Mouse (Mus musculus) heart, embryonic 12.5 days (tissue): ENCODE data around the gene Lrrc45. TPM values are rescaled to one million over a fixed set of nuclear protein-coding genes. Genes with fewer than 3 reads are reported as not detected.

ENCODE experiments used
- ATAC-seq: fragments of 200-750 bp; cut with Nextera tagmentation; 2 replicates; pipeline ENCODE4 v1.8.0; 2017; ENCODE audit warnings: moderate TSS enrichment, moderate library complexity; ENCODE audit not compliant: insufficient number of reproducible peaks, low FRiP score
- H3K27ac ChIP-seq: fragments of 300-500 bp; sonication (generic); 2 replicates; pipeline ENCODE4 v1.5.1; 2016; ENCODE audit warnings: mild to moderate bottlenecking, moderate library complexity; ENCODE audit not compliant: poor library complexity, severe bottlenecking
- H3K27me3 ChIP-seq: fragments of 300-500 bp; sonication (generic); replicated peaks from 2 replicates; pipeline ENCODE4 v1.6.1; 2016; ENCODE audit warnings: mild to moderate bottlenecking, moderate library complexity
- H3K36me3 ChIP-seq: fragments of 300-500 bp; sonication (generic); 2 replicates; pipeline ENCODE4 v1.6.1; 2016; ENCODE audit warnings: mild to moderate bottlenecking, moderate library complexity
- H3K4me1 ChIP-seq: fragments of 300-500 bp; sonication (generic); replicated peaks from 2 replicates; pipeline ENCODE4 v1.6.1; 2016; ENCODE audit warnings: mild to moderate bottlenecking
- H3K4me2 ChIP-seq: fragments of 300-500 bp; sonication (generic); 2 replicates; pipeline ENCODE4 v1.6.1; 2016; ENCODE audit warnings: mild to moderate bottlenecking, moderate library complexity
- H3K4me3 ChIP-seq: fragments of 300-500 bp; sonication (generic); 2 replicates; pipeline ENCODE4 v1.5.1; 2016; ENCODE audit warnings: mild to moderate bottlenecking
- H3K9ac ChIP-seq: fragments of 300-500 bp; sonication (generic); 2 replicates; pipeline ENCODE4 v1.6.1; 2016; ENCODE audit warnings: mild to moderate bottlenecking, moderate library complexity
- H3K9me3 ChIP-seq: fragments of 300-500 bp; sonication (generic); replicated peaks from 2 replicates; pipeline ENCODE4 v1.6.1; 2016; ENCODE audit warnings: mild to moderate bottlenecking, moderate library complexity
- WGBS: fragments of 180-500 bp; shearing (Covaris S2); methylation state at CpG from one replicate; pipeline ENCODE4 v1.1.7; 2016; 5-methylcytosine and 5-hydroxymethylcytosine counted together
- polyA plus RNA-seq: library from polyadenylated mRNA; unstranded; fragments of >200 nt; fragmentation: Nextera tagmentation; extraction: Ambion mirVana; gene quantifications from 2 replicates; pipeline ENCODE4 v1.2.1, GENCODE M21; 2016

The Lrrc45 gene
- polyA plus RNA-seq, 1 experiment from 2014 or later: 35.2 TPM

DNA sequence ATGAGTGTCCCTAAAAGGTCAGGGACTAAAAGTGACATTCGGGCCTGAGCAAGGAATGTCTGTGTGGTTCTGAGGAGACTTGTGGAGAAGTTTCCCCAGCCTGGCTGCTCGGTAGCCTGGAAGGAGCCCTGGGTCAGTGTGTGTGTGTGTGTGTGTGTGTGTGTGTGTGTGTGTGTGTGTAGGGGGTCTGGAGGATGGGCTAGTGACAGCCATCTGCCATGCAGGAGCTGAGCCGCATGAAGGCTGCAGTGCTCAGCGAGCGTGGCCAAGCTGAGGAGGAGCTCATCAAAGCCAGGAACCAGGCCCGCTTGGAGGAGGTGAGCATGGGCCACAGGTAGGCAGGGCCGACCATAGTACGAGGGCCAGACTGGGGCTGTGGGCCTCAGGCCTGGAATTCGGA lies 5.5 kb downstream of the Lrrc45 start:
- ATAC-seq: no peak
- WGBS: 91% methylated on average over 9 of the region's 9 CpGs
- Histone ChIP-seq H3K27me3 (peaks cover 45% of the 10 kb centered on the region), H3K9ac (no peak overlapping the region), H3K27ac (no peak overlapping the region), H3K4me2 (no peak overlapping the region), H3K9me3 (no peaks in the 10 kb centered on the region), H3K4me3 (no peak overlapping the region), H3K36me3 (peaks cover 39% of the 10 kb centered on the region), H3K4me1 (peaks cover 28% of the 10 kb centered on the region)

DNA sequence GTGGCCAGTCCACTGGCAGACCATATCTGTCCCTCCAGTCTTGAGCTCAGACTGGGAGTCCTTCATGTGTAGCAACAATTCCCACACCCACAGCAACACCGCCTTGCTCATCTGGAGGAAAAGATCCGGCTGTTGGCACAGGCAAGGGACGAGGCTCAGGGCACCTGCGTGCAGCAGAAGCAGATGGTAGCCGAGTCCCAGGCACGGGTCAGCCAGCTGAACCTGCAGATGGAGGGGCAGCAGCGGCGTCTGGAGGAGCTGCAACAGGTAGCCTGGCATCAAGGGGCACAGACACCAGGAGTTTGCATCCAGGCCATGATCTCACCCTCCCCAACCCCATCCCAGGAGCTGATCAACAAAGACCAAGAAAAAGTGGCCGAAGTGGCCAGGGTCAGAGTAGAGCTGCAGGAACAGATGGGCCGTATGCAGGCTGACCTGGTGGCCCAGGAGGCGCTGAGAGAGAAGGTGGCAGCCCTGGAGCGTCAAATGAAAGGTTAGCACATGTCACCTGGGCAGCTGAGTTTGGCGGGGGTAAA lies 6.2 kb downstream of the Lrrc45 start:
- Histone ChIP-seq H3K9ac (no peak overlapping the region), H3K4me1 (peaks cover 22% of the 10 kb centered on the region), H3K9me3 (no peaks in the 10 kb centered on the region), H3K27me3 (peaks cover 45% of the 10 kb centered on the region), H3K4me2 (no peak overlapping the region), H3K36me3 (peaks cover 39% of the 10 kb centered on the region), H3K4me3 (no peak overlapping the region), H3K27ac (no peak overlapping the region)
- WGBS: 91% methylated on average over 13 of the region's 13 CpGs
- no peak for ATAC-seq

DNA sequence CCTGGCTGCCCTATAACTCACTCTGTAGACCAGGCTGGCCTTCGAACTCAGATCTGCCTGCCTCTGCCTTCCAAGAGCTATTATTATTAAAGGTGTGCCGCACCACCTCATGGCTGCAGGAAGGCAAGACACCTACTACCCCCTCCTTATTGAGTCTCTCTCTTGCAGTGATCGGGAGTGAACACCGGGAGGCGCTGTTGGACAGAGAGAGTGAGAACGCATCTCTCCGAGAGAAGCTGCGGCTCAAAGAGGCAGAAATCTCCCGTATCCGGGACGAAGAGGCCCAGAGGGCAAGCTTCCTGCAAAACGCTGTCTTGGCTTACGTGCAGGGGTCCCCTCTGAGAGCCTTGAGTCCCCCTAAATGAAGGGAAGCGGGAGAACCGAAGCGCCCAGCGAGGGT lies 6.7 kb downstream of the Lrrc45 start:
- H3K4me2 ChIP-seq: peak overlapping the region; percentile 99
- peaks cover 39% of the 10 kb centered on the region for H3K36me3 ChIP-seq
- H3K27ac ChIP-seq: no peak overlapping the region
- peak overlapping the region; percentile 72 for H3K4me3 ChIP-seq
- peaks cover 18% of the 10 kb centered on the region for H3K4me1 ChIP-seq
- ATAC-seq: 0 out of 2 replicates have a peak, but pooled peaks have one; percentile 8
- peak overlapping the region; percentile 84 for H3K9ac ChIP-seq
- WGBS: 12% methylated on average over 17 of the region's 17 CpGs
- peaks cover 49% of the 10 kb centered on the region for H3K27me3 ChIP-seq
- H3K9me3 ChIP-seq: no peaks in the 10 kb centered on the region

DNA sequence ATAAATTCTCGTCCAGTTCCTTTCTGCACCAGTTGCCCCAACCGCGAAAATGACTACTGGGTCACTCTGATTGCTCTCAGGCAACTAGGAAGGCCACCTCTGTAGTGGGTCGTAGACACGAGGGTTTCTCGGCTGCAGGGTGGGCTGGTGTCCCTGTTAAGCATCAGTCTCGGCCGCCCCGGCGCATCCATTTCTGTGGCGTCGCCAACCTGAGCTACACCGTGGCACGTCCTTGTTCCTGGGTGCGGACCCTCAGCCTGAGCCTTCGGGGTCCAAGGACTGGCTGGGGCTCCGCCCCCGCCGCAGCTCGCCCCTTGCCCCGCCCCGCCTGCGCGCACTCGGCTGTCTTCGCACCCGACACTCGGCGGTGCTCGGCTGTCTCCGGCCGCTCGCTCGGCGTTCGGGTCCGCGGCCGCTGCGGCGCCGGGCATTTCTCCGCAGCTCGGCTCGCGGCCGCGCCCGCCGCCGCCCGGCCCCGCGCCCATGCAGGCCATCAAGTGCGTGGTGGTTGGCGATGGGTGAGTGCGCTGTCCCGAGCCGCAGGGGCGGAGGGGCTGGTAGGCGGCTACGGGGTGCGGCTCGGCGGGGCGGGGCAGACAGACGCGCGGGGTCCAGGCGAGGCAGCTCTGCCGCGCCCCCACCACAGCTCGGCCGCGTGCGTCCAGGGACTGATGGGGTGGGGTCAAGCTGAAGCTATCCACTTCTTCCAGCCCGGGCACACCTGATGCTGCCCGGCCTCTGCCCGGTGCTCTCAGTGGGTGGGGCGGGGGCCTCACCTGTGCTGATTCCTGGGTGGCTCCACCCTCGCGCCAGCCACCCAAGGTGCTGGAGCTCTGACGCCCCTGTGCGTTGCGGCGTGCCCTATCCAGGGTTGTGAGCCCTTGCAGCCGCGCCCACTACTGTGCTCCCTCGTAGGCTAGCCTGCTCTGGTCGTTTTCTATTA lies 7.7 kb downstream of the Lrrc45 start, which contains the start of gene Rac3:
Gene Rac3, plus strand, starts transcription at position 347 of the 943 bp plus-strand sequence.
- Histone ChIP-seq H3K9me3 (no peaks in the 10 kb centered on the region), H3K36me3 (peaks cover 34% of the 10 kb centered on the region), H3K4me2 (peak within 1 kb of the TSS; percentile 99), H3K9ac (peak within 1 kb of the TSS; percentile 84), H3K4me3 (peak within 1 kb of the TSS; percentile 72), H3K4me1 (peaks cover 22% of the 10 kb centered on the region), H3K27me3 (peaks cover 59% of the 10 kb centered on the region), H3K27ac (no peak within 1 kb of the TSS)
- ATAC-seq: peak; percentile 67
- under 1% methylated on average over 81 of the region's 90 CpGs for WGBS

DNA sequence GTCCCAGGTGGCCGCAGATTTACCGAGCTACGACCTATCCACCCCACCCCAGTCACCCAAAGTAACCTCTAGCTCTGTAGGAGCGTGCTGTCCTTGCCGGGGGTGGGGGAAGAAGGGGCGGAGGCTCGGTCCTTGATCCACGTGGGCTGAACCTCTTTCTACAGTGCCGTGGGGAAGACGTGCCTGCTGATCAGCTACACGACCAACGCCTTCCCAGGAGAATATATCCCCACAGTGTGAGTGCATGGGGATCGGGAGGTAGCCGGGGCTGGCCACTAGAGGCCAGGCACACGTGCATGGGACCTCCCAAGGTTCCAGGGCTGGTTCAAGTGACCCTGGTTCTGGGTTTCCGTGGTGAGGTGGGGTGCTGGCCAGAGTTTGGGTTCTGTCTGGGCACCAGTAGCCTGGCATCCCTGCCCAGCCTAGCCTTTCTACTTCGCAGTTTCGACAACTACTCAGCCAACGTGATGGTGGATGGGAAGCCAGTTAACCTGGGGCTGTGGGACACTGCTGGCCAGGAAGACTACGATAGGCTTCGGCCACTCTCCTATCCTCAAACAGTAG lies 8.4 kb downstream of the Lrrc45 start:
- Histone ChIP-seq H3K36me3 (peaks cover 29% of the 10 kb centered on the region), H3K4me1 (peaks cover 28% of the 10 kb centered on the region), H3K4me2 (peak overlapping the region; percentile 99), H3K27ac (no peak overlapping the region), H3K9ac (peak overlapping the region; percentile 84), H3K4me3 (peak overlapping the region; percentile 72), H3K9me3 (no peaks in the 10 kb centered on the region), H3K27me3 (peaks cover 59% of the 10 kb centered on the region)
- WGBS: 21% methylated on average over 21 of the region's 21 CpGs
- no peak for ATAC-seq

DNA sequence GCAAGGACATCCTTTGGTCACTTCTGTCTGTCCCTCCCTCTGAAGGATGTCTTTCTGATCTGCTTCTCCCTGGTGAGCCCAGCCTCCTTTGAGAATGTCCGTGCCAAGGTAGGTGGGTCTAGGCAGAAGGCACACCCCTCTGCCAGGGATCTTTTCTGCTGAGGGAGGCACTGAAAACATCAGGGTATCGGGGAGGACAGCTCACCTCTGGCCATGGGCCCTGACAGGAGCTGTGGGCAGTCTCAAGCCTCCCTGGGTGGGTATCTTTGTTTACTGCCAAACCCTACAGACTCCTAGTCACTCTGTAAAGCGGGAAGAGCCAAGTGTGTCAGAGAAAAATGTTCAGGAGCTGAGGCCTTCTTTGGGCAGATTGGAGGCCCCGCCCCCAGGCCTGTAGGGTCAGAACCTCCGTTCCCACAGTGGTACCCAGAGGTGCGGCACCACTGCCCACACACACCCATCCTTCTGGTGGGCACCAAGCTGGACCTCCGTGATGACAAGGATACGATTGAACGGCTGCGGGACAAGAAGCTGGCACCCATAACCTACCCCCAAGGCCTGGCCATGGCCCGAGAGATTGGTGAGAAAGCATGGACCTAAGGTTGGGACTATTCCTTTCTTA lies 9.1 kb downstream of the Lrrc45 start:
- ATAC-seq: no peak
- Histone ChIP-seq H3K4me2 (no peak overlapping the region), H3K27ac (no peak overlapping the region), H3K9ac (no peak overlapping the region), H3K36me3 (peaks cover 22% of the 10 kb centered on the region), H3K27me3 (peaks cover 59% of the 10 kb centered on the region), H3K4me1 (peaks cover 28% of the 10 kb centered on the region), H3K9me3 (no peaks in the 10 kb centered on the region), H3K4me3 (no peak overlapping the region)
- whole genome bisulfite sequencing: 85% methylated on average over 11 of the region's 11 CpGs

DNA sequence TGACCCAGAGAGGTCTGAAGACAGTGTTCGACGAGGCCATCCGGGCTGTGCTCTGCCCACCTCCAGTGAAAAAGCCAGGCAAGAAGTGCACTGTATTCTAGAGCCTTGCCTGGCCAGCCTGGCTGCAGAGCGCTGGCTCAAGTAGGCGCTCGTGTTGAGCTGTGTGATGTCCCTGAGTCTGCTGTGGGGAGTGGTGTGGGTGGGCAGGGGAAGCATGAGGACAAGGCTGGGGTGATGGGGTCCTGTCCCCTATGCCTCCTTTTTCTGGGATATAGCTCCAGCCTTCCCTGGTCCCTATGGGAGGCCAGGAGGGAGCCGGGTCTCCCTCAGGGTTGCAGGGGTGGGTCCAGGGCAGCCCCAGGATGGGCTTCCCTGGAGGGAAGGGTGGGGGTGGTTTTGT lies 9.8 kb downstream of the Lrrc45 start:
- H3K9me3 ChIP-seq: no peaks in the 10 kb centered on the region
- 84% methylated on average over 7 of the region's 7 CpGs for WGBS
- no peak overlapping the region for H3K27ac ChIP-seq
- H3K4me2 ChIP-seq: no peak overlapping the region
- peaks cover 28% of the 10 kb centered on the region for H3K4me1 ChIP-seq
- no peak overlapping the region for H3K4me3 ChIP-seq
- peaks cover 64% of the 10 kb centered on the region for H3K27me3 ChIP-seq
- peaks cover 16% of the 10 kb centered on the region for H3K36me3 ChIP-seq
- no peak overlapping the region for H3K9ac ChIP-seq
- ATAC-seq: no peak

DNA sequence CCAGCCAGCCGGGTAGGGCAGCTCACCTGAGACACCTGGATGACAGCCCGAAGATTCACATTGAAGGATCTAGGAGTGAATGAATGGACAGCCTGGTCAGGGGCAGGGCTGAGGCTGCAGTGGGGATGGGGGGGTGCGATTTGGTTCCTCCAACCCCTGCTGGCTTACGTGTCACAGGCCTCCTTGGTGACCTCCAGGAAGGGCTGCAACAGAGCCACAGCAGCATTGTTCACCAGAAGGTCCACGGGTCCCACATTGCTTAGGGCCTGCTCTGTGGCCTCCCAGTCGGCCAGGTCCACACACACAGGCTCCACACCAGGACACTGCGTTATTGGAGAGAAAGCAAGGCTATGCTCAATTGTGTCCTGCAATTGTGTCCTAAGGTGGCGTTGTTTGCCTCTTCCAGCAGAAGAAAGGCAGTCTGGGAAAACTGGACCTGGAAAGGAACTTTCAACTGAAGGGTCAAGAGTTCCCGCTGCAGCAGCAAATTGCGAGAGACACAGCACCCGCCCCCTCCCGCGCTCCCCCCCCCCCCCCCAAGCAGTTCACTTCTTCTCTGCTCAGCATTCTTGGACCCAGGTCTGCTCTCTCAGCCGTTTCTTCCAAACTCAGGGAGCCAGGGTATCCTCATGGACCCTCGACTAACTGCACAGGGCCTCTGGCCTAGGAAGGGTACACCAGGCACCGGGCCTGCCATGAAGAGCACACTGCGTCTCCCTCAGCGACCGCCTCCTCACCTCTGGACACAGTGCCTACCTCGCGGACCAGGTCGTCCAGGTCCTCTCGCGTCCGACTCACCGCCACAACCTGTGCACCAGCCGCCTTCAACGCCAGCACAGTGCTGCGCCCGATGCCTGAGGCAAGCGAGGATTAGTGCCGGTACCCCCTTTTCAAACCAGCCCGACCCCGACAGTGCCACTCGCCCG lies 12.8 kb downstream of the Lrrc45 start:
- Histone ChIP-seq H3K36me3 (no peaks in the 10 kb centered on the region), H3K9ac (peak overlapping the region; percentile 54), H3K4me1 (peaks cover 21% of the 10 kb centered on the region), H3K27ac (no peak overlapping the region), H3K9me3 (no peaks in the 10 kb centered on the region), H3K27me3 (peaks cover 68% of the 10 kb centered on the region), H3K4me3 (peak overlapping the region; percentile 64), H3K4me2 (peak overlapping the region; percentile 91)
- ATAC-seq: peak; percentile 19
- 22% methylated on average over 32 of the region's 36 CpGs for WGBS

DNA sequence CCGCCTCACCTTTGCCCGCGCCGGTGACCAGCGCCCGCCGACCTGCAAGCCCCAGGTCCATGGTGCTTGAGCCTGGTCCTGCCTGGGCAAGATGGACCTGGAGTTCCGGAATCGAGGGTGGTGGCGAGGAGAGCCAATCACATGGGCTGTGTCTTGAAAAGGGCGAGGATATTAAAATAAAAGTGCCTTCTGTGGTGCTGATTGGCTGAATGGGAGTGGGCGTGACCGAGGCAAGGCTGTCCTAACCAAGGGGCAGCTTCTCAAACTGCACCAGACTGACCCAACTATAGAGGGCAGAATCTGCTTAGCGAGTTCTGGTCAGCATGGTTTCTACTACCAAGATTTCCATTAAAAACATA lies 13.4 kb downstream of the Lrrc45 start, which contains the start of gene Dcxr:
Gene Dcxr, minus strand, starts transcription at position 113 of the 359 bp plus-strand sequence.
- H3K4me2 ChIP-seq: peak within 1 kb of the TSS; percentile 91
- H3K4me1 ChIP-seq: peaks cover 15% of the 10 kb centered on the region
- no peak within 1 kb of the TSS for H3K27ac ChIP-seq
- ATAC-seq: peak; percentile 89
- peak within 1 kb of the TSS; percentile 54 for H3K9ac ChIP-seq
- H3K27me3 ChIP-seq: peaks cover 61% of the 10 kb centered on the region
- H3K36me3 ChIP-seq: no peaks in the 10 kb centered on the region
- no peaks in the 10 kb centered on the region for H3K9me3 ChIP-seq
- 1% methylated on average over 14 of the region's 14 CpGs for WGBS
- H3K4me3 ChIP-seq: peak within 1 kb of the TSS; percentile 64

DNA sequence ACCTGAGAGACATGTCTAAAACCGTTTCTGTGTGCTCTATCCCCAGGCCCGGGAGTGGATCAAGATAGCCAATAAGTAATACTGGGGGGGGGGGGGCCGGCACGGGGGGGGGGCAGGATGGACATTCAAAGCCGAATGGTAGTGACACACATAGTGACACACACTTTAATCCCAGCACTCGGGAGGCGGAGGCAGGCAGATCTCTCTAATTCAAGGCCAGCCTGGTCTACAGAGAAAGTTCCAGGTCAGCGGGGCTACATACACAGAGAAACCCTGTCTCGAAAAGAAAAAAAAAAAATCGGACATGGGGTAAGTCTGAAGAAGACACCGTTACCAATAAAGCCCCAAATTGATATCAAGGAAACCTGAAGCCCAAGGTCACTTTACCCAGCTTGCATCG lies 13.8 kb downstream of the Lrrc45 start:
- no peak for ATAC-seq
- no peak overlapping the region for H3K4me3 ChIP-seq
- H3K27me3 ChIP-seq: peaks cover 57% of the 10 kb centered on the region
- H3K4me2 ChIP-seq: peak overlapping the region; percentile 91
- no peaks in the 10 kb centered on the region for H3K9me3 ChIP-seq
- 59% methylated on average over 12 of the region's 12 CpGs for WGBS
- H3K27ac ChIP-seq: no peak overlapping the region
- peaks cover 18% of the 10 kb centered on the region for H3K4me1 ChIP-seq
- no peak overlapping the region for H3K9ac ChIP-seq
- no peaks in the 10 kb centered on the region for H3K36me3 ChIP-seq
